Mouse (Mus musculus): ENCODE measurements around the gene Eid2b.

Gene Eid2b

GRCm38 (mm10) chr7:28301616-28302433 lies 24.3 kb downstream of the Eid2b start, which contains the start of gene Dll3:
Gene Dll3 (minus strand): TSS chr7:28302238.
- peak in 1 of 2 experiments; percentile 27 for DNase-seq (ENCODE audit: low spot score in 2 of 2)

GRCm38 (mm10) chr7:28305641-28306040 lies 28.1 kb downstream of the Eid2b start:
- no peak for DNase-seq (ENCODE audit: low spot score in 2 of 2)

- no peak for DNase-seq (ENCODE audit: low spot score in 2 of 2)
These were observed 28.7 kb downstream of the Eid2b start for GRCm38 (mm10) chr7:28306216-28306615.

GRCm38 (mm10) chr7:28309737-28310136 lies 32.2 kb downstream of the Eid2b start:
- no peak for DNase-seq (ENCODE audit: low spot score in 2 of 2)

- DNase-seq (ENCODE audit: low spot score in 2 of 2): no peak
These were observed 33.8 kb downstream of the Eid2b start for GRCm38 (mm10) chr7:28311151-28311925.

GRCm38 (mm10) chr7:28311926-28312543 lies 34.5 kb downstream of the Eid2b start, which contains the start of gene Timm50:
Gene Timm50 (minus strand): TSS chr7:28312072.
- DNase-seq (ENCODE audit: low spot score in 2 of 2): peak; percentile 94 to 98

GRCm38 (mm10) chr7:28318036-28318435 lies 40.5 kb downstream of the Eid2b start:
- no peak for DNase-seq (ENCODE audit: low spot score in 2 of 2)

GRCm38 (mm10) chr7:28318714-28319113 lies 41.2 kb downstream of the Eid2b start:
- no peak for DNase-seq (ENCODE audit: low spot score in 2 of 2)

- no peak for DNase-seq (ENCODE audit: low spot score in 2 of 2)
These were observed 44.6 kb downstream of the Eid2b start for GRCm38 (mm10) chr7:28321974-28322720.

GRCm38 (mm10) chr7:28325293-28325692 lies 47.8 kb downstream of the Eid2b start:
- no peak for DNase-seq (ENCODE audit: low spot score in 2 of 2)

- DNase-seq (ENCODE audit: low spot score in 2 of 2): no peak
These were observed 48.9 kb downstream of the Eid2b start for GRCm38 (mm10) chr7:28326457-28326856.

- no peak for DNase-seq (ENCODE audit: low spot score in 2 of 2)
These were observed 50.7 kb downstream of the Eid2b start for GRCm38 (mm10) chr7:28328260-28328659.

All from left cerebral cortex, adult 9 months (tissue).